21 mouse cellular contexts compared by ENCODE assay signal in the genomic region with DNA sequence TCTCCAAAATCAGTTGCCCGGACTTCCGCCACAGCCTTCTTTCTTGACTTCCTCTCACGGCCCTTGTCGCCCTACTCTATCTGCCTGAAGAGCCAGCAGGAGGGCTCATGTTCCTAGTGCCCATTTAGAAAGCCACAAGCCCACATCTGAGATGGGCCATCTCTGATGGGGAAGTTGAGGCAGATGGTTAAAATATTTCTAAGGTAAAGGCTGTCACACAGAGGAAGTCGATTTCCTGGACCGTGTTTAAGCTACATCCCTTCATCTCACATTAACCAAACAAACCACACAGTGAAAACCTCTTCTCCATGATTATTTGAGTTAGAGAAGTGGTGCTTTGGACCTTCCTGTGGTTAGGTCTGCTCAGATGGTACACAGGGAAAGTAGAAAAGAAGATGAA. TPM values are rescaled to one million over a fixed set of nuclear protein-coding genes. Genes with fewer than 3 reads are reported as not detected.
A peak's percentile ranks its signal among the peaks of the same experiment; 100 is the strongest.
DNase-seq lines count a peak whose midpoint lies in the region; ATAC-seq lines count a peak whose summit lies in the region.
"Had no signal": no experiment of that assay in that cellular context is flagged by ENCODE, and none has a peak within 500 bp of the region (broad histone marks: within the 10 kb centered on the region; RNA-seq: fewer than 3 reads in every experiment).

No protein-coding gene starts in this region.

- intact Hi-C loops in heart, postnatal 25 days (cut with DNase I), result no loop called here

- peak; percentile 92 for ATAC-seq in common myeloid progenitor, adult 5-6 weeks (replicated peaks; ENCODE audit: low read depth, poor library complexity, severe bottlenecking)
- peak; percentile 79 to 88 for ATAC-seq in hematopoietic stem cell, adult 5-6 weeks (replicated peaks in 1 of 2; ENCODE audit: insufficient read depth in 1 of 2, low FRiP score in 2 of 2, low TSS enrichment in 1 of 2, low read depth in 1 of 2, poor library complexity in 2 of 2, severe bottlenecking in 2 of 2)
- ATAC-seq: activated CD4-positive, CD25-positive, alpha-beta regulatory T cell, adult 4 months; forebrain, embryonic 14.5 days; forebrain, embryonic 16.5 days had no signal

- DNase-seq in heart, adult 11 months, result peak; percentile 40
- no peak for DNase-seq in heart, postnatal 25 days (ENCODE audit: low spot score)
- peak; percentile 89 for DNase-seq in 416B (ENCODE audit: low read depth)
- DNase-seq in right cerebral cortex, postnatal 14 days, result no peak
- DNase-seq in Muller cell, postnatal 12 days (ENCODE audit: inconsistent ontology term), result no peak
- DNase-seq in T-cell, adult 2 months (ENCODE audit: low spot score), result no peak
- DNase-seq: adrenal gland, postnatal 10 days; adrenal gland, postnatal 25 days; cerebellum, adult 11-12 months; cerebellum, adult 2 months; cerebellum, adult 9-10 months; cerebellum, postnatal 10 days; cerebellum, postnatal 25 days; embryo, embryonic 11 days had no signal

RNA-seq across cellular contexts. Expression of a gene that starts 28.7 kb away (rescaled TPM):
- total RNA-seq in heart, postnatal 25 days (2021), result under 1 TPM; 0.17 to 0.42 TPM
- total RNA-seq in common myeloid progenitor, adult 5-6 weeks (2017), result not detected in 2 replicates
- total RNA-seq in hematopoietic stem cell, adult 5-6 weeks (2017), result not detected in 2 replicates
- total RNA-seq: ES-E14 had no signal

RNA-seq across cellular contexts. Expression of a gene that starts 58.9 kb away (rescaled TPM):
- total RNA-seq in heart, postnatal 25 days (2021), result not detected
- not detected in 2 replicates for total RNA-seq in common myeloid progenitor, adult 5-6 weeks (2017)
- total RNA-seq in hematopoietic stem cell, adult 5-6 weeks (2017), result 0.44 TPM in 1 of 2 replicates, not detected in the other
- total RNA-seq: adrenal gland, adult 18-20 months; ES-E14 had no signal

Comparison
In these comparisons a context has a peak if more than half of its experiments do, and no peak if none do; other contexts are left out.
1. DNase-seq: peak in heart, adult 11 months (single experiment) and 416B (single experiment); none in heart, postnatal 25 days (single experiment), right cerebral cortex, postnatal 14 days (single experiment), Muller cell, postnatal 12 days (single experiment) and T-cell, adult 2 months (single experiment).